Mouse (Mus musculus) cerebral cortex, adult 2 months (tissue): Measurements from ENCODE around the gene Aff4.

Experiments
- WGBS: fragments of 180-500 bp; shearing (Covaris S2); methylation state at CpG from one replicate; pipeline ENCODE4 v1.1.7; 2018; 5-methylcytosine and 5-hydroxymethylcytosine counted together

The Aff4 gene

DNA sequence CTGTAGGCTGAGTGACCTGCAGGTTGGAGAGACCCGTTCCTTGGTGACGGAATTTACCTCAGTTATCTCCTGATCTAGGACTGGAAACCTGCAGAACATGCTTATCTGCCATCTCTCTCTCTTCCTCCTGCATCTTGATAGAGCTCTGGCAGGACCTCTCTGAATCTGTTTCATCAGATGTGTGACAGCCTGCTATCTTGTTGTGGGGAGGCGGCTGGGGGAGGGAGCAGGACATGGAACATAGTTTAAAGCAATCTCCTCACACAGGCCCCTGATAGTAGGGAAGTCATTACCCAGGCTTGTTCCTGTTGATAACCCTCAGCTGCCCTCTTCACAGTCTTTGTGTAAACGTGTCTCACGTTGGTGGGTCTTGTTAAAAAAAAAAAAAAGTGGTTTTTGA is 5.3 kb upstream of the Aff4 start:
- 77% methylated on average over 5 of the region's 5 CpGs for WGBS

DNA sequence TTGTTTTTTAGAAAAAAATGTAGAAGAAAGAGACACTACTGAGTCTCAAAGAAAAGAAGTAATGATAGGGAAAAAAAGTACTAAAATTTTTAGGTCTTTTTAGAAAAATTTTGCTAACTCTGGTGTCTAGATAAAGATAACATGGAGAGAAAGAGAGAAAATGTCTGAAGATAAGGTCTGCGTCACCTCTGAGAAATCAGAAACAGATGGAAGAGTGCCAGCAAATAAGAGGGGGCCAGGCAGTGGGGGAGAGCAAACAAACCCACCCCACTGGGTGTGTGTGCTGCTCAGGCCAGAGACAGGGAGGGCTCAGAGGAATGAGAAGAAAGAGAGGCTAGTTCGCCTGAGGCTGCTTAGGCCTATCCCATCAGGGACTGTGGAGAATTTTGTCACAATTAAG is 4.9 kb upstream of the Aff4 start:
- 86% methylated on average over 2 of the region's 2 CpGs for WGBS

DNA sequence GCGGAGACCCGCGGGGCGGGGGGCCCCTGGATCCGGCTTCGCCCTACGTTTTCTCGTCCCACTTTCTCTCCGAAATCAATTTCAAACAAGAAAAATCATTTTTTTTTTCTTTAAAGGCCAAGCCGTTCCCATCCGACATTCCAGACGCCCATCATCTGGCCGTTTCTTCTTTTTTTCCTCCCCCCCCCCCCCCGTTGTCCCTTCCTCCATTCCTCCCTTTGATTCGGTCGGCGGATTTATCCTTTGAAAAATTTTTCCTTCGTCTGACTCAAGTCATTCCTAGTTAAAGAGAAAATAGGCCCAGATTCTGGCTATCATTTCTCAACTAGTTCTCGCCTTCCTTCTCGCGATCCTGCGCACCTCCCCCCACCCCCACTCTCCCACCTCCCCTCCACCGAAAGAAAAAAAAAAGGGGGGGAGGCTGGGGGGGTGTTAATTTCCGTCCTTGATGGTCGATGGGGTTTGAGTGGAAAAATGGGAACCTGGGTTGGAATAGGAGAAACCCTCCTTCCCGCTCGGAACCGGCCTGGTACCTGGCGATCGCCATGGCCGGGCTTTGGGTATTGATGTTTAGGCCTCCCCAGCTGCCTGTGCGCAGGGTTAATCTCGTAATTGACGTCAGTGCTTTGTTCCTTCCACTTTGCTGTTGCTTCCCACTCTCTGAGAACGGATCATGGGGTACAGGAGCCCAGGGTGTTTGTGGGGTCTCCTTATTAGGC is 750 bp downstream of the Aff4 start:
- WGBS, result under 1% methylated on average over 35 of the region's 35 CpGs

DNA sequence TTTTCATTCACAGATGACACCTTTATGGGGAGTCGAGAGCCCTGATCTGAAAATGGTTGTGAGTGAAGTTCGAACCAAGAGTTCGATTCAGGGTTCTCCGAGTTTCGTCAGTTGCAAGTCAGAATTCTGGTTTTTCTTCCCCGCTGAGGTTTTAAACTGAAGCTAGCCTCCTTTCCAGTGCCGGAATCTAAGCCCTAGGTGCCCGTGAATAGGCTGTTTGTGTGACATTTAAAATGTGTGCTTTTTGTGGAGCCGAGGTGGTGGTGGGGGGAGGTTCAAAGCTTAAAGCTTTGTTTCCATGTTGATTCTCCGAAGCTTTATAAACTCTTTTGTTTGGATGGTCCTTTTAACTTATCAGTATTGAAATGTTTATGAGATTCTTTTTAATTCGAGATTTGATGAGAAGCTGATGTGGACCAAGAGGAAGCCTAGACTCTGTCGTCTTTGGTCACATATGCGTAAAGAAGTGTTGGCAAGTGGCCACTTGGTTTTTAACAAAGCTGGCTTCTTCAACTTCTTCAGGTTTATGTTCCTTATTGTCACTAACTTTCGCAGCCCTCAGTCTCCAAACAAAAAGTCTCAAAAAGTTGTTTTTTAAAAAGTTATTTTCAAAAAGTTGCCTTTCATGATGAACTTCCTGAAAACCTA is 1.4 kb downstream of the Aff4 start:
- WGBS, result under 1% methylated on average over 14 of the region's 14 CpGs

DNA sequence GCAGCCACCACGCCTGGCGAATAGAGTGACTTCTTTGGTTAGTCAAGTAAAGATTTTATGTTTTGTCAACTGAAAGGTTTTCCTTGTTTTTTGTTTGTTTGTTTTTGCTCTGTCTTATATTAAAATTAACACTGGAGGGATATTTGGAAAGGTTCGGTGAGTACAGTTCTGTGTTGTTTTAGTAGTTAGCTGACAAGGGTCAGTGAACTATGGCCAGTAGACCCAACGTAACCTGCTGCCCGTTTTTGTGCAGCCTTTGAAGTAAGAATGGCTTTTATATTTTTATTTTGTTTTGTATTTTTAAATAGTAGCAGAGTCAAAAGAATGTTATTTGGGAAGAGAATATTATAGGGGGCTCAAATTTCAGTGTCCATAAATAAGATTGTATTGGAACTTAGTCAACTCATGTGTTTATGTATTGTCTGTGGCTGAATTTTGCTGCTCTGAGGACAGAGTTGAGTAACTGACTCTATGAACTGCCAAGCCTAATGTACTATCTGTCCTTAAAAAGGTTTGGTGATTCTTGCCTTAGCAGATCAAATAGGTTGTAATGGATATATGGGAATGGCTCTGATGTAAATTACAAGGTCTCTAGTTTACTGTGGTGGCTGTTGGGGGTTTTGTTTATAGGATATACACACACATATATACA is 8.0 kb downstream of the Aff4 start:
- WGBS, result 84% methylated on average over 5 of the region's 5 CpGs

GRCm38 (mm10) chr11:53367032-53367431 is 16.4 kb downstream of the Aff4 start:
- 73% methylated on average over 2 of the region's 2 CpGs for WGBS

GRCm38 (mm10) chr11:53378918-53379317 is 28.3 kb downstream of the Aff4 start:
- 72% methylated on average over 1 of the region's 1 CpGs for WGBS

DNA sequence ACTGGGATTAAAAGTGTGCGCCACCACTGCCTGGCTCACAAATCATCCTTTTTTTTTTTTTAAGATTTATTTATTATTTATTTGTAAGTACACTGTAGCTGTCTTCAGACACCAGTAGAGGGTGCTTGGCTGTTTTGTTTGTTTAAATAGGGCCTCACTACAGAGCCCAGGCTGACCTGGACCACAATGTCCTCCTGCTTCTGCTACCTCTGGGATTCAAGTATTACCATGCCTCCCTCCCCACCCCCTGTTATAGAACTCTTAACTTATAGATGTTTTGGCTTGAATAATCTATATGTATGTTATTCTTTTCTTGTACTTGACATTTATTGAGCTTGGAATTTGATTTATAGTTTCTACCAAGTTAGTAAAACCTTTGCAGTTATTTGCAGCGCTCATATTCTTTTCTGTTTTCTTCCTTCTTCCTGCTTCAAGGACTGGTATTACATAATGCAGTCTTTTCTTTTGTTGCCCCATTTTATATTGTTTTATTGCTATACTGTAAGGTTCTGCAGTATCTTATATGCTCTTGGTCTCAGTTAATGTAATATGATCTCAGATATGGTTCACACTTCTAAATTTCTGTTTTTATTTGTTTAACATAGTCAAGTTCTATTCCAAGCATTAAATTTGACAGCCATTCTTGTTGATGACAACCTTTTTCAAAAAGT is 33.3 kb downstream of the Aff4 start:
- WGBS, result 85% methylated on average over 2 of the region's 2 CpGs

DNA sequence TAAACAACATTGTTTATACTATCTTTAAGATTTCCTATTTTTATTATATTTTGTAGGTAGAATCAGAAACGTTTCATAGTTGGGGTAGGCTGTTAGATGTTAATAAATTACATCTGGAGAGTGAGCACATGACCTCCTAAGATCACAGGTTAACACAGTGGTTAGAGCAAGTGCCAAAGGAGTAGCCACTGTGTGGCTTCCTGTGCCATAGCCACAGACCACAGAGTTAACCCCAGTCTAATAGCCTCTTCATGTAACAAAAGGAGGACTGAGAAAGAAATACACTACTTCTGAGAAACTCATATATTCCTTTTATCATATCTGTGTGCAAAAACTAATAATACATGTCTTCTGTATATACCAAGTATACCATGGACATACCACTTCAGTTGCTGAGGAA is 43.2 kb downstream of the Aff4 start:
- WGBS, result 82% methylated on average over 1 of the region's 1 CpGs

GRCm38 (mm10) chr11:53403638-53404037 is 53.0 kb downstream of the Aff4 start:
- WGBS, result 94% methylated on average over 1 of the region's 1 CpGs

DNA sequence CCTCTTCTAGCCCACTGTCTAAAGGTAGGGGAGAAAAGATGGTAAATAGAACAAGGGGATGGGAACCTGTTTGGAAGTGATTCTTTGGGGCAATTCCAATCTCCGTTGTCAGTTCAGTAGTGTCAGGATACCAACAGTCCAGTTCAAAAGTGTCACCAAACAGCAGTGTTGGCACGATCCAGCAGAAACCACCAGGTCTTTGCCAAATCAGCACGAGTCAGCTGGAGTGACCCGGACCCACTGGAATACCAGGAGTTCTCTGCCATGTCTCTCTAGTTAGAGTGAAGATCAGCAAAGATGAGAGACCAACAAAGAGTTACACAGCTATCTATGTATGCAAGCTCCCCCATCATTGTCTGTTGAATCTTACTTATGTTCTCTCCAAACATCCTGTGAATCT is 63.2 kb downstream of the Aff4 start:
- WGBS, result 73% methylated on average over 4 of the region's 4 CpGs

- 74% methylated on average over 4 of the region's 4 CpGs for WGBS
Observed at GRCm38 (mm10) chr11:53423036-53423435, 72.4 kb downstream of the Aff4 start, which contains the start of gene Leap2. Leap2 (minus strand) TSS chr11:53423170.

GRCm38 (mm10) chr11:53424826-53425225 is 74.2 kb downstream of the Aff4 start:
- WGBS, result 20% methylated on average over 2 of the region's 2 CpGs

DNA sequence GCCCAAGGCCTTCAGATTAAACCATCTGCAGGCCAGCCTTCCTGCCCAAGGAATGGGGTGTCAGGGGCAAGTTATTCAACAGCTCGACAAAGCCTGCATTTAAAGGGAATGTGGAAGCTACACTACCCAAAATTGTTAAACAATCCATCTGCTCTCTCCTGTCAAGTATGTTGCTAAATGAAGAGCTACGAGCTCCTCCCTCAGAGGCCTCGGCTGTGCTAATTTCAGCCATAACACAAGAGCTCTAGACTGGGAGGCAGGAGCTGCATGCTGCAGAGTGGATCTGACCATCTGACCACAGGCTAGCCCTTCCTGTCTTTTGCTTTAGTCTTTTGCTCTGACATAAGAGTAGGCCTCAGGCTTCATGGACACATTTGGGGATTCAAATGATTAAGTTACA is 74.6 kb downstream of the Aff4 start:
- WGBS, result 21% methylated on average over 3 of the region's 3 CpGs

- WGBS, result 54% methylated on average over 6 of the region's 6 CpGs
Observed at GRCm38 (mm10) chr11:53425711-53426255, 75.2 kb downstream of the Aff4 start.

DNA sequence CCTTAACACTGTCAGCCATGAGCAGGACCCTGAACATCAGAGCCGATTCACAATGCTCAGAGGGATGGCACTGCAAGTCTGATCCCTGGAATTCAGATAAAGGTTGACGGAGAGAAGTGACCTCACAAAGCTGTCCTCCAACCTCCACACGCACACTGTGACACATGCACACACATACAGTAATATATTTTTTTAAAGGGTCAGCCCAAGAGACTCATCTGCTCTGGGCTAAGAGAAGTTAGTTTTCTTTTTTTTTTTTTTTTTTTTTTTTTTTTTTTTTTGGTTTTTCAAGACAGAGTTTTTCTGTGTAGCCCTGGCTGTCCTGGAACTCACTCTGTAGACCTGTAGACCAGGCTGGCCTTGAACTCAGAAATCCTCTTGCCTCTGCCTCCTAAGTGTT is 76.3 kb downstream of the Aff4 start:
- WGBS, result 77% methylated on average over 3 of the region's 3 CpGs

- WGBS, result 83% methylated on average over 3 of the region's 3 CpGs
Observed at GRCm38 (mm10) chr11:53427993-53428715, 77.5 kb downstream of the Aff4 start.

GRCm38 (mm10) chr11:53428716-53429057 is 78.1 kb downstream of the Aff4 start:
- 93% methylated on average over 5 of the region's 5 CpGs for WGBS

- under 1% methylated on average over 34 of the region's 34 CpGs for WGBS
Observed at GRCm38 (mm10) chr11:53430300-53430669, 79.7 kb downstream of the Aff4 start.

GRCm38 (mm10) chr11:53430670-53431346 is 80.2 kb downstream of the Aff4 start, which contains the start of the genes Uqcrq and Gdf9:
Uqcrq (minus strand) TSS chr11:53430831.
Gdf9 (plus strand) TSS chr11:53431023.
- under 1% methylated on average over 44 of the region's 44 CpGs for WGBS
